ENCODE assay signal across 23 mouse cellular contexts in the genomic region with DNA sequence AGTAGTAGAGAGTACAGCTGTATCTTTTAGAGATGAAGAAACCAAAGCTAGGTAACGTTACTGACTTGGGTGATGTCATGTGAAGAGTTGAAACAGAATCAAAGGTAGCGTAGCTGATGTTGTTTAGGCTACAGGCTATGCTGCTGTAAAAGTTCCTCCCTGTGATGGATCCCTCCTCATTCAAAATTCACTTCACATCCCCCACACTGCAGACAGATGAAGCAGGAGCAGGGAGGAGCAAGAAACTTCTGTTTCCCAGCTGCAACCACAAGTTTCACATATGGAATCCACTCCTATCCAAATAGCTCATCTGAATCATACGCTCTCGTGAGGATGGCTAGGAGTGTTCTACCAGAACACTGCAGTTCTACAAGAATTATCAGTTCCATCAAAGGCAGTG.
DNase-seq lines count a peak whose midpoint lies in the region; ATAC-seq and TF ChIP-seq lines count a peak whose summit lies in the region.
"Had no signal": no experiment of that assay in that cellular context is flagged by ENCODE, and none has a peak within 500 bp of the region (broad histone marks: within the 10 kb centered on the region; RNA-seq: fewer than 3 reads in every experiment).

No protein-coding gene starts in this region.

- H3K4me2 ChIP-seq in forebrain, postnatal 0 days (ENCODE audit: low read depth), result no peak overlapping the region
- no peak overlapping the region for H3K4me2 ChIP-seq in forebrain, embryonic 13.5 days
- no peak overlapping the region for H3K4me2 ChIP-seq in neural tube, embryonic 12.5 days (replicated peaks)
- peak overlapping the region; percentile 6; the same call in 1 of the 2 replicates for H3K4me2 ChIP-seq in midbrain, embryonic 11.5 days
- H3K4me2 ChIP-seq in neural tube, embryonic 15.5 days, result no peak overlapping the region
- H3K4me2 ChIP-seq: embryonic facial prominence, embryonic 13.5 days; liver, embryonic 15.5 days had no signal

- 0 out of 2 replicates have a peak, but pooled peaks cover 3% of the 10 kb centered on the region for H3K4me1 ChIP-seq in forebrain, postnatal 0 days (ENCODE audit: insufficient read depth)
- peaks cover 10% of the 10 kb centered on the region for H3K4me1 ChIP-seq in forebrain, embryonic 13.5 days
- H3K4me1 ChIP-seq in neural tube, embryonic 12.5 days, result peaks cover 2% of the 10 kb centered on the region; the same call in 1 of the 2 replicates
- peaks cover 17% of the 10 kb centered on the region for H3K4me1 ChIP-seq in midbrain, embryonic 11.5 days (ENCODE audit: control insufficient read depth, insufficient read depth, low read length)
- 0 out of 2 replicates have a peak, but pooled peaks cover 3% of the 10 kb centered on the region for H3K4me1 ChIP-seq in neural tube, embryonic 15.5 days
- H3K4me1 ChIP-seq: liver, embryonic 15.5 days had no signal

- H3K9me3 ChIP-seq in forebrain, postnatal 0 days (ENCODE audit: low read length), result no peaks in the 10 kb centered on the region
- H3K9me3 ChIP-seq in forebrain, embryonic 13.5 days (replicated peaks), result no peaks in the 10 kb centered on the region
- H3K9me3 ChIP-seq in neural tube, embryonic 12.5 days, result no peaks in the 10 kb centered on the region
- no peaks in the 10 kb centered on the region for H3K9me3 ChIP-seq in midbrain, embryonic 11.5 days (ENCODE audit: control insufficient read depth, low read length)
- no peaks in the 10 kb centered on the region for H3K9me3 ChIP-seq in neural tube, embryonic 15.5 days (replicated peaks)
- H3K9me3 ChIP-seq: embryonic facial prominence, embryonic 13.5 days; liver, embryonic 15.5 days had no signal

- WGBS in forebrain, postnatal 0 days, result 40% methylated on average over 4 of the region's 4 CpGs
- 47% methylated on average over 4 of the region's 4 CpGs for WGBS in forebrain, embryonic 13.5 days
- WGBS in neural tube, embryonic 12.5 days, result 32% methylated on average over 4 of the region's 4 CpGs
- WGBS in midbrain, embryonic 11.5 days, result 55% methylated on average over 4 of the region's 4 CpGs
- 28% methylated on average over 4 of the region's 4 CpGs for WGBS in neural tube, embryonic 15.5 days

- no peak for DNase-seq in forebrain, postnatal 0 days
- DNase-seq in neural tube, embryonic 10.5 days (ENCODE audit: extremely low spot score, low spot score), result no peak
- DNase-seq in midbrain, embryonic 11.5 days (ENCODE audit: low spot score, missing footprints), result peak; percentile 86
- no peak for DNase-seq in adrenal gland, postnatal 10 days
- DNase-seq: adrenal gland, postnatal 25 days; cerebellum, adult 11 months; cerebellum, postnatal 10 days; gastrocnemius, postnatal 36 days; heart, postnatal 36 days; kidney, adult 18-20 months; layer of hippocampus, adult 9-11 months; liver; lung, postnatal 4 days; thymus, postnatal 25 days had no signal

- no peak overlapping the region for H3K9ac ChIP-seq in forebrain, postnatal 0 days
- H3K9ac ChIP-seq in forebrain, embryonic 13.5 days, result no peak overlapping the region
- no peak overlapping the region for H3K9ac ChIP-seq in neural tube, embryonic 12.5 days
- no peak overlapping the region for H3K9ac ChIP-seq in midbrain, embryonic 11.5 days (ENCODE audit: low read length)
- no peak overlapping the region for H3K9ac ChIP-seq in neural tube, embryonic 15.5 days (replicated peaks)
- H3K9ac ChIP-seq: embryonic facial prominence, embryonic 13.5 days; liver, embryonic 15.5 days had no signal

- 0 out of 2 replicates have a peak, but pooled peaks have one; percentile 29 for ATAC-seq in forebrain, postnatal 0 days
- no peak; the same call in 1 of the 2 replicates for ATAC-seq in forebrain, embryonic 13.5 days
- ATAC-seq in neural tube, embryonic 12.5 days (ENCODE audit: low FRiP score, low read depth), result peak; percentile 71; the same call in 1 of the 2 replicates
- ATAC-seq in midbrain, embryonic 11.5 days (ENCODE audit: low FRiP score), result peak; percentile 75
- ATAC-seq in neural tube, embryonic 15.5 days (ENCODE audit: low FRiP score), result peak; percentile 35
- no peak for ATAC-seq in erythroblast, adult 5-6 weeks (replicated peaks; ENCODE audit: low FRiP score, poor library complexity, severe bottlenecking)
- ATAC-seq: CD4-positive, CD25-positive, alpha-beta regulatory T cell, adult 4 months; inflammation-experienced regulatory T-cells, adult 6 months had no signal

- peaks cover 6% of the 10 kb centered on the region; the same call in 1 of the 2 replicates for H3K27me3 ChIP-seq in forebrain, postnatal 0 days (ENCODE audit: insufficient read depth, low read length)
- H3K27me3 ChIP-seq in forebrain, embryonic 13.5 days, result peaks cover 28% of the 10 kb centered on the region
- H3K27me3 ChIP-seq in neural tube, embryonic 12.5 days (replicated peaks), result 0 out of 2 replicates have a peak, but pooled peaks cover 3% of the 10 kb centered on the region
- no peaks in the 10 kb centered on the region for H3K27me3 ChIP-seq in midbrain, embryonic 11.5 days (ENCODE audit: control insufficient read depth, insufficient read depth, low read length)
- 0 out of 2 replicates have a peak, but pooled peaks cover 3% of the 10 kb centered on the region for H3K27me3 ChIP-seq in neural tube, embryonic 15.5 days (replicated peaks)
- H3K27me3 ChIP-seq: embryonic facial prominence, embryonic 13.5 days; liver, embryonic 15.5 days had no signal

- H3K27ac ChIP-seq in forebrain, postnatal 0 days (ENCODE audit: low read depth, low read length), result no peak overlapping the region
- no peak overlapping the region for H3K27ac ChIP-seq in forebrain, embryonic 13.5 days
- H3K27ac ChIP-seq in neural tube, embryonic 12.5 days, result no peak overlapping the region
- H3K27ac ChIP-seq in midbrain, embryonic 11.5 days (ENCODE audit: low read depth, low read length), result peak overlapping the region; percentile 30; the same call in 1 of the 2 replicates
- H3K27ac ChIP-seq in neural tube, embryonic 15.5 days (replicated peaks), result no peak overlapping the region
- H3K27ac ChIP-seq: embryonic facial prominence, embryonic 13.5 days; left cerebral cortex, adult 2 months; liver, embryonic 15.5 days had no signal

- TF ChIP-seq CTCF in forebrain, postnatal 0 days (IDR thresholded peaks at IDR 0.05; ENCODE audit: low read depth), result no peak

- no peaks in the 10 kb centered on the region for H3K36me3 ChIP-seq in forebrain, postnatal 0 days (ENCODE audit: insufficient read depth)
- no peaks in the 10 kb centered on the region for H3K36me3 ChIP-seq in forebrain, embryonic 13.5 days (ENCODE audit: poor library complexity, severe bottlenecking)
- H3K36me3 ChIP-seq in neural tube, embryonic 12.5 days, result no peaks in the 10 kb centered on the region
- no peaks in the 10 kb centered on the region for H3K36me3 ChIP-seq in midbrain, embryonic 11.5 days (ENCODE audit: control insufficient read depth, insufficient read depth, low read length)
- H3K36me3 ChIP-seq in neural tube, embryonic 15.5 days, result no peaks in the 10 kb centered on the region
- H3K36me3 ChIP-seq: embryonic facial prominence, embryonic 13.5 days; liver, embryonic 15.5 days had no signal

- no peak overlapping the region for H3K4me3 ChIP-seq in forebrain, postnatal 0 days (ENCODE audit: low read depth, low read length)
- no peak overlapping the region for H3K4me3 ChIP-seq in forebrain, embryonic 13.5 days
- no peak overlapping the region for H3K4me3 ChIP-seq in neural tube, embryonic 12.5 days
- H3K4me3 ChIP-seq in midbrain, embryonic 11.5 days (ENCODE audit: low read depth, low read length), result no peak overlapping the region
- H3K4me3 ChIP-seq in neural tube, embryonic 15.5 days (replicated peaks), result no peak overlapping the region
- H3K4me3 ChIP-seq: embryonic facial prominence, embryonic 13.5 days; left cerebral cortex, adult 2 months; liver, embryonic 15.5 days had no signal

Comparison
In these comparisons a context has a peak if more than half of its experiments do, and no peak if none do; other contexts are left out.
1. ATAC-seq: peak in forebrain, postnatal 0 days (single experiment), neural tube, embryonic 12.5 days (single experiment), midbrain, embryonic 11.5 days (single experiment) and neural tube, embryonic 15.5 days (single experiment); none in forebrain, embryonic 13.5 days (single experiment) and erythroblast, adult 5-6 weeks (single experiment).